Mouse (Mus musculus) urinary bladder, postnatal 25 days (tissue): Measurements from ENCODE around the gene Fbxw26.
A peak's percentile ranks its signal among the peaks of the same experiment; 100 is the strongest.
"Not testable (repeated sequence)": the region's sequence is repeated elsewhere in the genome, so short reads cannot be mapped to it uniquely, and the experiment has no call there.

Experiments
- DNase-seq: peaks from one replicate; pipeline ENCODE4 v3.0.0; 2022; ENCODE audit warnings: low spot score

Gene Fbxw26

DNA sequence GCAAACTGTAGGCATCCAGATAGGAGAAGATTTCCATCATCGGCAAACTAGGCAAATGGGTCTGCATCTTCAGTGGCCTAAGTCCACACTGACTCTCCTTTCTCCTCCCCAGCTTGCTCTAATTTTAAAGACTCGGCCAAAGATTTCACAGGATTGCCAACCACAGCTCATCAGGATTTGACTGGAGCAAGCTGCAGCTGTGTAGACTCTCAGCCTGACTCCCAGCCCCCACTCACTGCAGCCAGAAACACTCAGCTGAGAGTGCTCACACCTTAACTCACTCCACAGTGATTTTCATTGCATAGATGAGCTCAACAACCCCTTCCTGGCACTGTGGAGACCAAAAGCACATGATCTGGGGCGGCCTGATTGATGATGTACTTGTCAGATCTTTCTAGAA is at the start of gene Fbxw26:
Fbxw26 (minus strand) TSS at position 101 of the 400 bp plus-strand sequence.
- not testable (repeated sequence) for DNase-seq

DNA sequence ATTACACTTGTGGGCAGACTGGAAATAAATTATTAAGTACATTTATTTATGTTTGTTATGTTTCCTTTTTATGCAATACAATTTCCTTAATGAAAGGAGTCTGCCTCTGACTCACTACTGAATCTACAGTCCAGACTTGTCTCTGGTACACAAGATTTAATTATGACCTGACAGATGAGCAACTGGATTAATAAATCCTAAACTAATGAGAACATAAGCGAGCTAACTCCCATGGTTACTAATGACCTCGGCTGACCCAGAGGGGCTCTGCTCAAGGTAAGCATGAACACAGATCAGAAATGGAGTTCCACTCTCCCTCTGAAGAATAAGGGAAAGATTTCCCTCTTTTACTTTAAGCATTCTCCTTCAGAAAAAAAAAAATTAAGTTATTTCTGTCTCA is 49.3 kb upstream of the Fbxw26 start:
- no peak for DNase-seq

DNA sequence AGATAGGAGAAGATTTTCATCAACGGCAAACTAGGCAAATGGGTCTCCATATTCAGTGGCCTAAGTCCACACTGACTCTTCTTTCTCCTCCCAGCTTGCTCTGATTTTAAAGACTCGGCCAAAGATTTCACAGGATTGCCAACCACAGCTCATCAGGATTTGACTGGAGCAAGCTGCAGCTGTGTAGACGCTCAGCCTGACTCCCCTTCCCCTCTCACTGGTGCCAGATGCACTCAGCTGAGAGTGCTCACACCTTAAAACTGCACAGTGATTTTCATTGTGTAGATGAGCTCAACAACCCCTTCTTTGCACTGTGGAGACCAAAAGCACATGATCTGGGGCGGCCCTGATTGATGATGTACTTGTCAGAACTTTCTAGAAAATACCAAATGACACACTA is 44.7 kb upstream of the Fbxw26 start, which contains the start of gene Fbxw27:
Fbxw27 (minus strand) TSS at position 101 of the 400 bp plus-strand sequence.
- not testable (repeated sequence) for DNase-seq

DNA sequence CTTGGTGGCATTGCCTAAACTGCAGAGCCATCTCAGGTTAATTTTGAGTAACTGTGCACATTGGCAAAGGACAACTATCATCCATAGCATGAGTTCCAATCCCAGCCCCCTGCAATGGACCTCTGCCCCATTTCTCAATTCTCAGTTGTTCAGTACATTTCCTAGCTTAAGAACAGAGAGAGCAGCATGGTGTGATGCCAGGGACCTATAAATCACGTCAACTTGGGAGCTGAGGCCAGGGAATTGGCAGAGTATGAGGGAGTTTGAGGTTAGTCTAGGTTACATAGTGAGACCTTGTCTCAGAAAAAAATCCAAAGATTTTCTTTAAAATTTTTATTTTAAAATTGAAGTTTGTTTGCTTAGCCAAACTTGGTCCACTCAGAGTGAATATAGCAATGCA is 21.0 kb upstream of the Fbxw26 start:
- not testable (repeated sequence) for DNase-seq

DNA sequence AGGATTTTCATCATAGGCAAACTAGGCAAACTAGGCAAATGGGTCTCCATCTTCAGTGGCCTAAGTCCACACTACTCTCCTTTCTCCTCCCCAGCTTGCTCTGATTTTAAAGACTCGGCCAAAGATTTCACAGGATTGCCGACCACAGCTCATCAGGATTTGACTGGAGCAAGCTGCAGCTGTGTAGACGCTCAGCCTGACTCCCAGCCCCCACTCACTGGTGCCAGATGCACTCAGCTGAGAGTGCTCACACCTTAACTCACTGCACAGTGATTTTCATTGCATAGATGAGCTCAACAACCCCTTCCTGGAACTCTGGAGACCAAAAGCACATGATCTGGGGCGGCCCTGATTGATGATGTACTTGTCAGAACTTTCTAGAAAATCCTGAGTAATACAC is 43.3 kb downstream of the Fbxw26 start, which contains the start of gene Fbxw18:
Fbxw18 (minus strand) TSS at position 101 of the 400 bp plus-strand sequence.
- DNase-seq, result not testable (repeated sequence)

DNA sequence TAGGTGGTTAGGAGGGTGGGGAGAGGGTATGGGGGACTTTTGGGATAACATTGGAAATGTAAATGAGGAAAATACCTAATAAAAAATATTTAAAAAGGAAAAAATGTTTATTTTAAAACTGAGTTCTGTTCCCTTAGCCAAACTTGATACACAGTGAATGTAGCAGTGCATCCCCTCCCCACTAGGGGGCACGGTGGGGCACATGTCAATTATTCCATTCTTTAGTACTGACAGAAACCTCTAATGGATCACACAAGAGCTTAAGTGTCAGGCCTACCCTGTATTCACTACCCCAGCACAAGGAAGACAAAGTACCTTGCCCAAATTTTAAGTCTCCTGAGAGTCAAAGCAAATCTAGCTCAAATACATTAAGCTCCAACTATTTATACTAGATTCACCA is 60.6 kb downstream of the Fbxw26 start:
- DNase-seq, result peak; percentile 46
